Mouse (Mus musculus) forebrain, embryonic 16.5 days (tissue): Measurements from ENCODE around the gene Ube2h. TPM values are rescaled to one million over a fixed set of nuclear protein-coding genes. Genes with fewer than 3 reads are reported as not detected.

Experiments
- microRNA counts: library from miRNA; unstranded; fragments of <30 nt; microRNA quantifications from one replicate; lab custom pipeline; 2016
- microRNA-seq: library from miRNA; unstranded; fragments of <30 nt; microRNA quantifications from one replicate; pipeline ENCODE4, GENCODE M21; 2017
- polyA plus RNA-seq: library from polyadenylated mRNA; unstranded; fragments of >200 nt; fragmentation: Nextera tagmentation; extraction: Ambion mirVana; gene quantifications from 2 replicates; pipeline ENCODE4 v1.2.1, GENCODE M21; 2015

Gene Ube2h
- polyA plus RNA-seq, 1 experiment from 2014 or later = 65.9 TPM

MicroRNAs within 50 kb of the gene (microRNA counts, 519-probe panel; counts per million panel counts)
- not detected for microRNA mmu-miR-182 (lab: Ali Mortazavi, UCI)
- 1,092 counts per million, percentile 8 among the panel's probes with 10 or more counts for microRNA mmu-miR-183 (lab: Ali Mortazavi, UCI)
- microRNA mmu-miR-96 (lab: Ali Mortazavi, UCI) = 2,327 counts per million, percentile 53 among the panel's probes with 10 or more counts

Small RNAs within 50 kb of the gene (microRNA-seq; reads per million reads assigned to microRNA genes)
- 293 reads per million, percentile 67 among the genes with 10 or more reads in this experiment for gene Mir182
- gene Mir183 = 212 reads per million, percentile 63 among the genes with 10 or more reads in this experiment
- gene Mir96 = 70.7 reads per million, percentile 49 among the genes with 10 or more reads in this experiment

Other genes with a start within 250 kb of the Ube2h start
- 72.6 and 79.0 TPM in 2 replicates for gene Zc3hc1, start 86.5 kb upstream of the Ube2h start, polyA plus RNA-seq
- 38.0 TPM in 2 replicates for gene Klhdc10, start 97.3 kb upstream of the Ube2h start, polyA plus RNA-seq
- gene Tmem209, start 205.2 kb upstream of the Ube2h start, polyA plus RNA-seq = 34.4 and 34.8 TPM in 2 replicates
- not detected in 2 replicates for gene Ssmem1, start 205.3 kb upstream of the Ube2h start, polyA plus RNA-seq
- 2.4 and 5.1 TPM in 2 replicates for gene Cpa2, start 237.0 kb upstream of the Ube2h start, polyA plus RNA-seq